Mouse (Mus musculus): ENCODE data around the gene Mthfr.
A peak's percentile ranks its signal among the peaks of the same experiment; 100 is the strongest.

Mthfr gene

DNA sequence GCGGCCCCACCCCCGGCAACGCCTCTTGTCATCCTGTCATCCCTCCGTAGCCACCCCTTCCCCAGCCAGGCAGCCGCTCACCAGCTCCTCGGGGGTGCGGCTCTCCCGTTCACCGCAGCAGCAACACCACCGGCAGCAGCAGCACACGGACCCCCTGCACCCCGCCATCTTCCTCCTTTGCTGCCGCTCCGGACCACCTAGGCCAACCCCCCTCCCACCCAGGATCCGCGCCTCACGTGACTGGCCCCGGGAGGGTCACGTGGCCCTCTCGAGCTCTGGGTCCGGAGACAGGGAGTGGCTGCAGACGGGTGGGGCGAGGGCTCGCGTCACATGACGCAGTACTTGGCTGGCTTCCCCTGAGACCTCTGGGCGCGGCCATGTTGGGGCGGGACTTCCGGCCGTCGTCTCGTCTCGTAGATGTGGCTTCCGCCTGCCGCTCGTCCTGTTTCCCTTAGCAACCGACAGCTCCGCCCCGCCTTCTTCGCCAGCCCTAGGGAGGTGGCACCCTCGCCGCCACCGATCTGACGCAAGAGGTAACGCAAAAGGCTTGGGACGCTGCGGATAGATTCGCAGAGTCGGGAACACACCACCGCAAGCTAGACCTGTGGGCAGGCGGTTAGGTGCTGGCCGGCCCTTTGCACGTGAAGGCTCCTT, at the start of gene Mthfr, which contains the start of gene Clcn6:
Gene Mthfr (plus strand): TSS at position 478 of the 654 bp plus-strand sequence.
Gene Clcn6 (minus strand): TSS at position 222 of the 654 bp plus-strand sequence.
- peak; percentile 99 for DNase-seq (ENCODE audit: low spot score)

DNA sequence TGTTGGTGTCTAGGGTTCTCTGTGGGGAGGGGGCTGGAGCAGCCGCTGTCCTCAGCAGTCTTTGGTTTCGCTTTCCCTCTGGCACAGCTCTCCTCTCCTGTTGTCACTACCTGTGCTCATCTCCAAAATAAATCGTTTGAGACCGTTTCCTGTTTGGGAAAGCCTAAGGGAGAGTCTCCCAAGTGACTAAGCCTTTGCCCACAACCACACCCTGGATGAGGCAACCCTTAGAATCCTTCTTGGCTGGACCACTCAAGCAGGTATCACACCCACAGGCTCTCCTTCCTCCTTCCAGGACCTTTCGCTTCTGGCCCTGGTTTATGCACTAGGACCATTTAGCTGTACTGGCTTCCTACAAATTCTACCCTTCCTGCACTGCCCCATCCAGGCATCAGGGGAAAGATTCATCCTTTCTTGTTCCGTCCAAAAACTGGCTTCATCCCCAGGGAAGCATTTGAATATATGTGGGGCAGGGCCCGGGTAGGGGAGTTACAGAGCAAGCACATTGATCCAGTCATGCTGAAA, 45.2 kb upstream of the Mthfr start:
- DNase-seq (ENCODE audit: low spot score): no peak

GRCm38 (mm10) chr4:147995311-147995710, 43.6 kb upstream of the Mthfr start:
- no peak for DNase-seq (ENCODE audit: low spot score)

- DNase-seq (ENCODE audit: low spot score): no peak
Measured at GRCm38 (mm10) chr4:148000202-148000772, 38.6 kb upstream of the Mthfr start, which contains the start of gene Nppa. TSS of gene Nppa (plus strand) at chr4:148000722.

- no peak for DNase-seq (ENCODE audit: low spot score)
Measured at GRCm38 (mm10) chr4:148001013-148001789, 37.7 kb upstream of the Mthfr start.

DNA sequence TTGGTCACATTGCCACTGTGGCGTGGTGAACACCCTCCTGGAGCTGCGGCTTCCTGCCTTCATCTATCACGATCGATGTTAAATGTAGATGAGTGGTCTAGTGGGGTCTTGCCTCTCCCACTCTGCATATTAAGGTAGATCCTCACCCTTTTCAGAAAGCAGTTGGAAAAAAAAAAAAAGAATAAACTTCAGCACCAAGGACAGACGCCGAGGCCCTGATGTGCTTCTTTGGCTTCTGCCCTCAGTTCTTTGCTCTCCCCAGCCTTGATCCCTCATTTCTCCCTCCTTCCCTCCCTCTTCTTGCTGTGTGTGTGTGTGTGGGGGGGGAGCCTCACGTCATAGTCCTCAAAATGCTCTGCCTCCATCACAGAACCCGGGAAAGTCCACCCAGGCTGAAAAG, 37.0 kb upstream of the Mthfr start:
- no peak for DNase-seq (ENCODE audit: low spot score)

- no peak for DNase-seq (ENCODE audit: low spot score)
Measured at GRCm38 (mm10) chr4:148004361-148004760, 34.5 kb upstream of the Mthfr start.

- peak; percentile 38 for DNase-seq (ENCODE audit: low spot score)
Measured at GRCm38 (mm10) chr4:148008412-148008811, 30.5 kb upstream of the Mthfr start.

GRCm38 (mm10) chr4:148009641-148010040, 29.2 kb upstream of the Mthfr start:
- DNase-seq (ENCODE audit: low spot score): no peak

- DNase-seq (ENCODE audit: low spot score): no peak
Measured at GRCm38 (mm10) chr4:148011332-148011731, 27.5 kb upstream of the Mthfr start.

DNA sequence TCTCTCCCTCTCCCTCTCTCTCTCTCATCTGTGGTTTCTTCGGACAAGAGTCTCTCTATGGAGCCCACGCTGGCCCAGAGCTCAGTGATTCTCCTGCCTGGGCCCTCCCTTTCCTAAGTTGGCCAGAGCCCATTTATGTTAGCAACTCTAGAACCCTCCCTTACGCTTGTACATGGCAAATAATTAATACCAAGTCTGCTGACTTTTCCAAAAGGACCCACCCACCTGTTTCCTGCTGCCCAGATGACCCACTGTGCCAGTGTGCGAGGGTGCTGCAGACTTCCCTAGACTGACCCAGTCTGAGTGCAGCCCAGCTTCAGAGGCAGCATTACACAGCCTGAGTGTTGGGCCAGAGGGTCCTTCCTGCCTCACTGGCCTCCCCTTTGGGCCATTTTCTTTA, 26.7 kb upstream of the Mthfr start:
- DNase-seq (ENCODE audit: low spot score): no peak

- DNase-seq (ENCODE audit: low spot score): no peak
Measured at GRCm38 (mm10) chr4:148015418-148015817, 23.5 kb upstream of the Mthfr start.

GRCm38 (mm10) chr4:148016981-148017380, 21.9 kb upstream of the Mthfr start:
- no peak for DNase-seq (ENCODE audit: low spot score)

DNA sequence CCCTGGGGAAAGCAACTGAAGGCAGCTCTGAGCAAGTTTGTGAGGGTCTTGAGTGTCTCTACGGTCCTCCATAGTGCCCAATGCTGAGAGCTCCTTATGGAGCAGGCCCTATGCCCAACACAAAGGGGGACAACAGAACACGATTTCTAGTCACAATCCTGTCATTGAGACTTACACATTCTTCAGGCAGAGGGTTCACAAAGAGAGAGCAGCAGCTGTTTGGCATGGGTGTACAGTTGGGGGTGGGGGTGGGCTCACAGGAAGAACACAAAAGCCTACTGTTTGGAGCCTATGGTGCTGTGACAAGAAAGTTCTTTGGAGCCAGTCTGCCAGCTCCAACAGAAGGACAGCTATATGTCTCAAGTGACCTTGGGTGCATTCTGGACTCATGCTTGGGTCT, 20.5 kb upstream of the Mthfr start:
- DNase-seq (ENCODE audit: low spot score): no peak

GRCm38 (mm10) chr4:148024003-148024402, 14.9 kb upstream of the Mthfr start:
- no peak for DNase-seq (ENCODE audit: low spot score)

DNA sequence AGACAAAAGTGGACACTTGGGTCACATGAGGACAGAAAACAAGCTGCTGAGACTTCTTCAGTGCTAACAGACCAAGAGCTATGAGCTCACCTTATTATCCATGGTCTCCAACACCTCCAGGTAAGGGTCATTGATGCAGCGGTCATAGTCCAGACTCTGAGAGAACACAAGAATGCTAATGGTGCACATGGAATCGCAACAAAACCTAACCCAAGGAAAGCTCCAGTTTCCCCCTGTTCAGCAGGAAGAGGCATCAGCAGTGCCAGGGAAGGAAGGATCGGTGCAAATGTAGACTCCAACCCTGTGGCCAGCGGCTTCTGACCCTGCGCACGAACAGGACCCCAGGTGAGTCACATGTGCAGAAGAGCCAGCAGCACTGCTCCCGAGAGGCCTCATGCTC, 9.6 kb upstream of the Mthfr start:
- no peak for DNase-seq (ENCODE audit: low spot score)

GRCm38 (mm10) chr4:148030506-148030905, 8.4 kb upstream of the Mthfr start:
- no peak for DNase-seq (ENCODE audit: low spot score)

DNA sequence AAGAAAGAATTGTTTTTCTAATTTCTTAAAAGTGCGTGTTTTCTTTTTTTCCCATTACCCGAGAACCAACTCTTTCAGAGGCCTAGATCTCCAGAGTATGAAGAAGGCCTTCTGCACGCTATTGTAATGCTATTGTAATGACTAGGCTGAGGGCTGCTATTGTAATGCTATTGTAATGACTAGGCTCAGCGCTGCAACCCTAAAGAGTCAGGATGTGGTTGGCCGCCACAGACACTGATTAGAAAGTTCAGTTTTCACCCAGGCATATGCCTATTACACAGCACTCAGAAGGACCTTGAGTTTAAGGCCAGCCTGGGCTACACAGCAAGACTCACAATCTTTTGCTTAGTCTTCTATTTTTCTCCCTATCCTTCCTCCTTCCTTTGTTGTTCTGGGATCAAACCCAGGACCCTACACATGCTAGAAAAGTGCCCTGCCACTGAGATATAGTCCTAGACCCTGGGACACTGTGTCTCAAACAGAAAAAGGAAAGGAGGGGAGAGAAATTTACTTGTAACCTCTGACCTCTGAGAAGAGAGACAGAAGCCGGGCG, 4.9 kb upstream of the Mthfr start:
- no peak for DNase-seq (ENCODE audit: low spot score)

DNA sequence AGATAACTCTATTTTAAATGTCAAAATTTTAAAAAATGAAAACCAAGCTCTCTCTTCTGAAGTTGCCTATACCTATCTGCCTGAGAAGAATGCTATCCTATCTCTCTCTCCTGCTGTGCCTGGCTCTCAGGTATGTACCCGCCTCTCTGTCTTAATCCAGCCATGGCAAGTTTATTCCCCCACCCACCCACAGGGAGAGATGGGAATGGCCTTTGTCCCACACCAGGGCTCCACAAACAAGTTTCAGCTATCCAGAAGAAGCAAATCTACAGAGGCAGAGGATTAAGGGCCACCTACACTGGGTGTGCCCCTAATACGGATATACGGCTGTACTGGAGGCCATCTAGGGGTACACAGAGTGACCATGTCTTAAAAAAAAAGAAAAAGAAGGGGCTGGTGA, 3.4 kb upstream of the Mthfr start:
- no peak for DNase-seq (ENCODE audit: low spot score)

- no peak for DNase-seq (ENCODE audit: low spot score)
Measured at GRCm38 (mm10) chr4:148038079-148038599, 738 bp upstream of the Mthfr start.

DNA sequence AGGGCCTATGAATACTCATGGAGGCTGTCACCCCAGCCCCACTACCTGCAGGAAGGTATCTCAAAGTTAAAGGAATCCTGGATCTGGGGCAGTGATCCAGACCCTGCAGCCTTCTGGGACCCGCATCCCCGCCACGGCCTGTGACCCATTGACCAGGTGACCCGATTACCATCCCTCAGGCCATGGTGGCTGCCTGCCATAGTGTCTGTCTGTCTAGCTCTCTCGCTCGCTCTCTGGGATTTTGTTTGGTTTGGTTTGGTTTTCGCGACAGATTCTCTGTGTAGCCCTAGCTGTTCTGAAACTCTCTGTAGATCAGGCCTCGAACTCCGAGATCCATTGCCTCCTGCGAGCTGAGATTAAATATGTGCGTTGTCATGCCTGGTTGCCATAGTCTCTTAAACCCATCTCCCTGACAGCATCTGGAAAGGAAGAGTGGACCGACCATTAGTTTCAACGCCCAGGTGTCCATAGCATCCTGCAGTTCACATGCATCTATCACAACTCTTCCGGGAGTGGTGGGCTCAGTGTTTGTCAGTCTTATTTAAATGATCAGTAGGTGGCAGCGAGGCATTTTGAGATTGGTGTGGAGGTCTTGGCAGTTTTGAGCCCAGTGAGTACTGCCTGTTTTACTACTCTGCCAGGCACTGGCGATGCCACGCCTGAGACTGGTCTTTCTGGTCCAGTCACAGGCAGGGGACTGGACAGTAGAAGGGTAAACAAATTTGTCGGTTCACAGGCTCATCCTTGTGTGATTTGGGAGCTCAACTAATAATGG, 564 bp downstream of the Mthfr start:
- DNase-seq (ENCODE audit: low spot score): no peak
